Mouse (Mus musculus) CH12.LX (cell line): ENCODE results near the gene Ttc25. TPM values are rescaled to one million over a fixed set of nuclear protein-coding genes. Genes with fewer than 3 reads are reported as not detected.

ENCODE experiments used
- DNase-seq: peaks from one replicate; pipeline ENCODE4 v3.0.0-alpha.2; 2013; ENCODE audit errors: extremely low read depth
- H3K27ac ChIP-seq: 2 replicates; pipeline ENCODE4 v1.5.1; 2012; ENCODE audit warnings: low read depth, mild to moderate bottlenecking, control low read depth, moderate library complexity; ENCODE audit not compliant: insufficient read depth
- H3K27me3 ChIP-seq: replicated peaks from 2 replicates; pipeline ENCODE3; 2012; ENCODE audit warnings: inconsistent platforms
- H3K36me3 ChIP-seq, 2 experiments: replicated peaks in 1 of 2; 2 replicates each; pipeline versions ENCODE3 to v1.6.1; 2012; ENCODE audit warnings: inconsistent platforms in 1 of 2, low read length in 1 of 2, mild to moderate bottlenecking in 1 of 2, mixed read lengths in 1 of 2, moderate library complexity in 1 of 2; ENCODE audit not compliant: control insufficient read depth in 1 of 2, insufficient read depth in 1 of 2
- H3K4me1 ChIP-seq, 2 experiments: 2 replicates each; pipeline ENCODE4 v1.6.1; 2012; ENCODE audit warnings: inconsistent platforms in 1 of 2, moderate library complexity in 1 of 2; ENCODE audit not compliant: insufficient read depth in 2 of 2, control insufficient read depth in 1 of 2
- H3K4me2 ChIP-seq: 2 replicates; pipeline ENCODE4 v1.6.1; 2012; ENCODE audit warnings: low read depth, mild to moderate bottlenecking, control low read depth; ENCODE audit not compliant: poor library complexity, insufficient read depth, severe bottlenecking
- H3K4me3 ChIP-seq, 3 experiments: fragments of 150-350 bp in 1 of 3; sonication (generic) in 1 of 3; replicated peaks in 1 of 3; 2 replicates each; pipeline versions ENCODE3 to v1.5.1; 2011 to 2012; ENCODE audit warnings: low read depth in 2 of 3, low read length in 2 of 3, mild to moderate bottlenecking in 2 of 3, moderate library complexity in 2 of 3, control low read depth in 1 of 3, improper control_type of control experiment in 1 of 3, inconsistent platforms in 1 of 3, mixed read lengths in 1 of 3; ENCODE audit not compliant: poor library complexity in 1 of 3
- H3K79me2 ChIP-seq: replicated peaks from 2 replicates; pipeline ENCODE4 v1.6.1; 2012; ENCODE audit warnings: mild to moderate bottlenecking, moderate library complexity; ENCODE audit not compliant: control insufficient read depth, poor library complexity, insufficient read depth, severe bottlenecking; ENCODE audit errors: extremely low read depth
- H3K9ac ChIP-seq: 2 replicates; pipeline ENCODE4 v1.6.1; 2012; ENCODE audit warnings: low read depth, mild to moderate bottlenecking, control low read depth, moderate library complexity; ENCODE audit not compliant: insufficient read depth
- H3K9me3 ChIP-seq: replicated peaks from 2 replicates; pipeline ENCODE3; 2012; ENCODE audit warnings: low read length, inconsistent platforms, mixed read lengths
- BHLHE40 ChIP-seq: IDR thresholded peaks from 2 replicates; pipeline ENCODE4 v1.6.1; 2011; ENCODE audit warnings: mild to moderate bottlenecking, low read depth, low read length, improper control_type of control experiment
- E2F4 ChIP-seq: IDR thresholded peaks from 2 replicates; pipeline ENCODE4 v1.6.1; 2011; ENCODE audit warnings: low read depth, low read length, improper control_type of control experiment; ENCODE audit not compliant: insufficient replicate concordance
- IRF4 ChIP-seq: IDR thresholded peaks from 2 replicates; pipeline ENCODE4 v1.6.1; 2014; ENCODE audit warnings: low read depth, mild to moderate bottlenecking, inconsistent platforms, low read length, improper control_type of control experiment
- MAZ ChIP-seq: IDR thresholded peaks from 2 replicates; pipeline ENCODE4 v1.6.1; 2012; ENCODE audit warnings: low read depth, mild to moderate bottlenecking, inconsistent platforms, low read length, improper control_type of control experiment, moderate library complexity
- POLR2A ChIP-seq: IDR thresholded peaks from 2 replicates; pipeline ENCODE4 v1.6.1; 2011; ENCODE audit warnings: low read depth, mild to moderate bottlenecking, improper control_type of control experiment, low read length
- TBP ChIP-seq: conservative IDR thresholded peaks from 2 replicates; pipeline ENCODE4 v1.6.1; 2011; ENCODE audit warnings: low read depth, low read length, improper control_type of control experiment
- UBTF ChIP-seq: IDR thresholded peaks from 2 replicates; pipeline ENCODE4 v1.6.1; 2012; ENCODE audit warnings: low read depth, mild to moderate bottlenecking, inconsistent platforms, low read length, improper control_type of control experiment, moderate library complexity
- USF2 ChIP-seq: conservative IDR thresholded peaks from 2 replicates; pipeline ENCODE4 v1.6.1; 2011; ENCODE audit warnings: low read depth, low read length, improper control_type of control experiment
- dilution Hi-C: fragments of 300-500 bp; cut with MboI; formaldehyde crosslinking; loops from 2 replicates; pipeline ENCODE4 v1.14.3; 2020; ENCODE audit warnings: low sequenced_read_pairs; ENCODE audit not compliant: extremely low pct_unique_long_range_greater_than_20kb, extremely low pct_ligation_motif_present
- in situ Hi-C: fragments of 300-500 bp; cut with MboI; formaldehyde crosslinking; loops from 3 replicates; pipeline ENCODE4 v1.14.3; 2019; ENCODE audit warnings: low sequenced_read_pairs, low pct_ligation_motif_present, low pct_unique_long_range_greater_than_20kb, mixed read lengths
- polyA plus RNA-seq: library from polyadenylated mRNA; unstranded; fragments of >175 nt; gene quantifications from 2 replicates; pipeline ENCODE4 v1.2.1, GENCODE M21; 2012; ENCODE audit warnings: low read depth; ENCODE audit not compliant: insufficient read length
- total RNA-seq, 2 experiments: library from RNA; depleted of rRNA; stranded (reverse); fragments of 300-350 nt in 1 of 2; fragments of >200 nt in 1 of 2; gene quantifications; 2 replicates each; pipeline ENCODE4 v1.2.3; 2012 to 2014

Gene Ttc25
- total and polyA plus RNA-seq, 3 experiments, result 0.51 to 12.8 (median 1.3) TPM

- Histone ChIP-seq H3K27ac (no peak overlapping the region), H3K4me3 (no peak overlapping the region), H3K27me3 (no peaks in the 10 kb centered on the region), H3K9me3 (no peaks in the 10 kb centered on the region), H3K4me1 (peaks cover 0 to 6% of the 10 kb centered on the region in 2 experiments; a peak in 2 of 4 replicates), H3K36me3 (peaks cover 86 to 99% of the 10 kb centered on the region in 2 experiments), H3K9ac (no peak overlapping the region), H3K4me2 (no peak overlapping the region), H3K79me2 (no peaks in the 10 kb centered on the region)
- in situ Hi-C loops, result no loop called here
- dilution Hi-C loops, result no loop called here
- TF ChIP-seq E2F4, result no peak
- DNase-seq, result no peak
These were observed 44.1 kb upstream of the Ttc25 start for GRCm38 (mm10) chr11:100501321-100501720.

GRCm38 (mm10) chr11:100504990-100505660 lies 40.3 kb upstream of the Ttc25 start:
- dilution Hi-C loops, result no loop called here
- peaks cover 78 to 93% of the 10 kb centered on the region in 2 experiments for H3K36me3 ChIP-seq

DNA sequence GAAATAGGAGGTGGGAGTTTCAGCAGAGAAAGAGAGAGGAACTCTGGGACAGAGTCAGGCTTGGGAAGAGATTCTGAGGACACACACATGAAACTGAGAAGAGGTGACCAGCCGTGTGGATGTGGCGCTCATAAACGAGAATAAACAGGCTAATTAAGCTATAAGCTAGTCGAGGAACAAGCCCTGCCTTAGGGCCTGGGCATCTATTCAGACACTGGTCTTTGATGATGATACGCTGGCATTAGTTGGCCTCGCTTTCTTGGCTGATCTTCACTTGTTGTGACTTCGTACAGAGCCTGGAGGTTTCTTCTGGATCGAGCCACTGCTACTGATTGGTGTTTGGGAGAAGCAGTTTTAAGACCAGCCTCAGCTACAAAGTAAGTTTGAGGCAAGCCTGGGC lies 39.4 kb upstream of the Ttc25 start:
- H3K9me3 ChIP-seq, result no peaks in the 10 kb centered on the region
- in situ Hi-C loops, result no loop called here
- H3K4me2 ChIP-seq, result no peak overlapping the region
- no peak overlapping the region for H3K9ac ChIP-seq
- no peaks in the 10 kb centered on the region for H3K79me2 ChIP-seq
- H3K36me3 ChIP-seq, result peaks cover 72 to 93% of the 10 kb centered on the region in 2 experiments
- no peak overlapping the region for H3K4me3 ChIP-seq
- no peaks in the 10 kb centered on the region for H3K27me3 ChIP-seq
- peaks cover 0 to 6% of the 10 kb centered on the region in 2 experiments; a peak in 2 of 4 replicates for H3K4me1 ChIP-seq
- dilution Hi-C loops, result no loop called here
- no peak for TF ChIP-seq UBTF
- no peak for TF ChIP-seq POLR2A
- no peak for TF ChIP-seq BHLHE40
- TF ChIP-seq USF2, result no peak
- no peak for TF ChIP-seq IRF4
- no peak for TF ChIP-seq TBP
- H3K27ac ChIP-seq, result no peak overlapping the region
- no peak for DNase-seq

More at GRCm38 (mm10) chr11:100504990-100505660, 40.3 kb upstream of the Ttc25 start:
- peaks cover 0 to 6% of the 10 kb centered on the region in 2 experiments; a peak in 2 of 4 replicates for H3K4me1 ChIP-seq
- no peak for TF ChIP-seq MAZ
- TF ChIP-seq, all 38 proteins: peak for 0
- in situ Hi-C loops, result no loop called here
- no peak overlapping the region for H3K4me3 ChIP-seq
- no peak overlapping the region for H3K9ac ChIP-seq
- H3K27ac ChIP-seq, result no peak overlapping the region
- H3K4me2 ChIP-seq, result no peak overlapping the region
- H3K27me3 ChIP-seq, result no peaks in the 10 kb centered on the region
- no peaks in the 10 kb centered on the region for H3K9me3 ChIP-seq
- DNase-seq, result no peak
- H3K79me2 ChIP-seq, result no peaks in the 10 kb centered on the region
